Mouse (Mus musculus) neural tube, embryonic 11.5 days (tissue): Measurements from ENCODE around the gene Rap2b. TPM values are rescaled to one million over a fixed set of nuclear protein-coding genes. Genes with fewer than 3 reads are reported as not detected.

Experiments
- ATAC-seq: fragments of 200-750 bp; cut with Nextera tagmentation; 2 replicates; pipeline ENCODE4 v1.8.0; 2017; ENCODE audit warnings: moderate number of reproducible peaks, mild to moderate bottlenecking, moderate TSS enrichment, moderate library complexity; ENCODE audit not compliant: insufficient read depth, low FRiP score, low TSS enrichment
- DNase-seq: peaks from one replicate; pipeline ENCODE4 v3.0.0-alpha.2; 2015; ENCODE audit warnings: low spot score
- H3K27ac ChIP-seq: fragments of 300-500 bp; sonication (generic); 2 replicates; pipeline ENCODE4 v1.5.1; 2014; ENCODE audit warnings: low read depth, mild to moderate bottlenecking, low read length
- H3K27me3 ChIP-seq: fragments of 300-500 bp; sonication (generic); 2 replicates; pipeline ENCODE4 v1.6.1; 2014; ENCODE audit warnings: mild to moderate bottlenecking, low read length, mixed read lengths; ENCODE audit not compliant: control insufficient read depth, insufficient read depth
- H3K36me3 ChIP-seq: fragments of 300-500 bp; sonication (generic); 2 replicates; pipeline ENCODE4 v1.6.1; 2014; ENCODE audit warnings: mild to moderate bottlenecking, low read length, moderate library complexity, mixed read lengths; ENCODE audit not compliant: control insufficient read depth, insufficient read depth
- H3K4me1 ChIP-seq: fragments of 300-500 bp; sonication (generic); 2 replicates; pipeline ENCODE4 v1.6.1; 2014; ENCODE audit warnings: low read length, mixed read lengths; ENCODE audit not compliant: control insufficient read depth, insufficient read depth
- H3K4me2 ChIP-seq: fragments of 300-500 bp; sonication (generic); 2 replicates; pipeline ENCODE4 v1.6.1; 2014; ENCODE audit warnings: low read depth, mild to moderate bottlenecking, moderate library complexity
- H3K4me3 ChIP-seq: fragments of 300-500 bp; sonication (generic); 2 replicates; pipeline ENCODE4 v1.5.1; 2014; ENCODE audit warnings: low read depth, low read length
- H3K9ac ChIP-seq: fragments of 300-500 bp; sonication (generic); 2 replicates; pipeline ENCODE4 v1.6.1; 2014; ENCODE audit warnings: mild to moderate bottlenecking, low read length
- H3K9me3 ChIP-seq: fragments of 300-500 bp; sonication (generic); 2 replicates; pipeline ENCODE4 v1.6.1; 2016; ENCODE audit warnings: low read length; ENCODE audit not compliant: control insufficient read depth
- WGBS: fragments of 180-500 bp; shearing (Covaris S2); extraction: QIAGEN DNeasy Blood & Tissue Kit; methylation state at CpG from one replicate; pipeline ENCODE4 v1.1.7; 2014; 5-methylcytosine and 5-hydroxymethylcytosine counted together
- polyA plus RNA-seq: library from polyadenylated mRNA; unstranded; fragments of >200 nt; fragmentation: Nextera tagmentation; extraction: Ambion mirVana; gene quantifications from 2 replicates; pipeline ENCODE4 v1.2.1, GENCODE M21; 2014

The Rap2b gene
- polyA plus RNA-seq, 1 experiment from 2014 or later = 13.0 TPM

DNA sequence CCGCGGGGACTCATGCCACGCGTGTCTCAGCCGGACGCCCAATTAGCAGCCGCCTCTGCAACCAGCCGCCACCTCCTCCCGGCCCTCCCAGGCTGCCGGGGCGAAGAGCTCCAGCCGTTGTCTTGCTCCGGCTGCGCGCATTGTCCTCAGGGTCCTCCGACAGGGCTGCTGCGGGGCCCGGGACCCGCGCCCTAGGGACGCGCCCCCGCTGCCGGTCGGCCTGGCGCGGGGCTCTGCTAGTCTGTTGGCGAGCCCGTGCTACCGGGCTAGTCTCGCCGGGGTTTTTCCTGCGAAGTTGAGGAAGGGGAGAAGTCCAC, 3.2 kb downstream of the Rap2b start:
- under 1% methylated on average over 27 of the region's 33 CpGs for WGBS
- peak overlapping the region; percentile 76 for H3K4me2 ChIP-seq
- no peaks in the 10 kb centered on the region for H3K9me3 ChIP-seq

DNA sequence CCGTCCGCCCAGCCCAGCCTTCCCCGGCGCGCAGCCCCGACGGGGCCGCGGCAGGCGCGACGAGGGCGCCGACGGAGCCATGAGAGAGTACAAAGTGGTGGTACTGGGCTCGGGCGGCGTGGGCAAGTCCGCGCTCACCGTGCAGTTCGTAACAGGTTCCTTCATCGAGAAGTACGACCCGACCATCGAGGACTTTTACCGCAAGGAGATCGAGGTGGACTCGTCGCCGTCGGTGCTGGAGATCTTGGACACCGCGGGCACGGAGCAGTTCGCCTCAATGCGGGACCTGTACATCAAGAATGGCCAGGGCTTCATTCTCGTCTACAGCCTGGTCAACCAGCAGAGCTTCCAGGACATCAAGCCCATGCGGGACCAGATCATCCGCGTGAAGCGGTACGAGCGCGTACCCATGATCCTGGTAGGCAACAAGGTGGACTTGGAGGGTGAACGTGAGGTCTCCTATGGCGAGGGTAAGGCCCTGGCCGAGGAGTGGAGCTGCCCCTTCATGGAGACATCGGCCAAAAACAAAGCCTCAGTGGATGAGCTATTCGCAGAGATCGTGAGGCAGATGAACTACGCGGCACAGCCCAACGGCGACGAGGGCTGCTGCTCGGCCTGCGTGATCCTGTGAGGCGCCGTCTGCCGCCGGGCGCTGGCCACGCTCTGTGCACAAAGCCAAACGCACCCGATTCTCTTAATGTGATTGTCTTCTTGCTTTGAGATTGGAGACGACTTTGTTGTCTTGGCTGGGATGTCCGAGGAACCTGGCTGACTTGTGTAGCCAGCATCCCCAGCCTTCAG, 3.7 kb downstream of the Rap2b start:
- H3K27me3 ChIP-seq = no peaks in the 10 kb centered on the region
- H3K27ac ChIP-seq = peak overlapping the region; percentile 77
- H3K4me2 ChIP-seq = peak overlapping the region; percentile 76
- peak; percentile 62 for DNase-seq
- no peaks in the 10 kb centered on the region for H3K36me3 ChIP-seq
- ATAC-seq = peak; percentile 17
- H3K4me1 ChIP-seq = peaks cover 11% of the 10 kb centered on the region; the same call in 1 of the 2 replicates
- peak overlapping the region; percentile 78 for H3K9ac ChIP-seq
- no peaks in the 10 kb centered on the region for H3K9me3 ChIP-seq
- H3K4me3 ChIP-seq = peak overlapping the region; percentile 67
- under 1% methylated on average over 68 of the region's 68 CpGs for WGBS

More for the DNA sequence above, 3.2 kb downstream of the Rap2b start:
- H3K4me1 ChIP-seq = peaks cover 11% of the 10 kb centered on the region; the same call in 1 of the 2 replicates
- H3K27ac ChIP-seq = peak overlapping the region; percentile 77
- no peaks in the 10 kb centered on the region for H3K36me3 ChIP-seq
- H3K9ac ChIP-seq = peak overlapping the region; percentile 78
- no peaks in the 10 kb centered on the region for H3K27me3 ChIP-seq
- H3K4me3 ChIP-seq = peak overlapping the region; percentile 67
- peak; percentile 45 for ATAC-seq
- no peak for DNase-seq

DNA sequence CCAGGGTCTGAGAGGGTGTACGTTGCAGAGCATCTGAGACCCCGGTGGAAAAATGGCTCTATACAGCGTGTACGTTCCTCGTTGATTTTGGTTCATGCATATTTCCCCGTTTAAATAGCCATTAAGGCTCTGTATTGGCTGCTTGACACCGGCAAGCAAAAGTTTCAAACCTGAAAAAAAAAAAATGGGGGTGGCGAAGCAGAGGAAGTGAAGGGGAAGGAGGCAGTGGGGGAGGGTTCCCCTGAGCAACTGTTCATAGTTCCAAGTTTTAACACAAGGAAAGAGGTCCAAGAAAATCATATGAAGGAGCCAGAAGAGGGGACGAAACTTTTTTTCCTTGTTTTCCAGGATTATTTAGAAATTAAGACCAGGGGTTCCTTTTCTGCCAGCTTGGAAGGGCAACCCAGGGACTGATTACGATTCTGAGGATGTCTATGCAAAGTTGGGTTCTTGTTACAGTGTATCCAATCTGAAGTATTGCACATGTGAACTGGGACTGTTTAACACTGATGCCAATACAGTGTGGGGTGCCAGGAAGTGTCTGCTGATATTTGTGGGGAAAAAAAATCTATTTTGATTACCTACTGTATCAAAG, 4.4 kb downstream of the Rap2b start, which contains the start of gene B430305J03Rik:
Gene B430305J03Rik, minus strand, starts transcription at position 173 of the 595 bp plus-strand sequence.
- Histone ChIP-seq H3K4me3 (peak within 1 kb of the TSS; percentile 67), H3K9ac (peak within 1 kb of the TSS; percentile 78), H3K4me2 (peak within 1 kb of the TSS; percentile 76), H3K36me3 (no peaks in the 10 kb centered on the region), H3K27me3 (no peaks in the 10 kb centered on the region), H3K4me1 (peaks cover 11% of the 10 kb centered on the region; the same call in 1 of the 2 replicates), H3K9me3 (no peaks in the 10 kb centered on the region), H3K27ac (peak within 1 kb of the TSS; percentile 77)
- ATAC-seq (no peak), DNase-seq (no peak)
- 4% methylated on average over 10 of the region's 10 CpGs for WGBS

DNA sequence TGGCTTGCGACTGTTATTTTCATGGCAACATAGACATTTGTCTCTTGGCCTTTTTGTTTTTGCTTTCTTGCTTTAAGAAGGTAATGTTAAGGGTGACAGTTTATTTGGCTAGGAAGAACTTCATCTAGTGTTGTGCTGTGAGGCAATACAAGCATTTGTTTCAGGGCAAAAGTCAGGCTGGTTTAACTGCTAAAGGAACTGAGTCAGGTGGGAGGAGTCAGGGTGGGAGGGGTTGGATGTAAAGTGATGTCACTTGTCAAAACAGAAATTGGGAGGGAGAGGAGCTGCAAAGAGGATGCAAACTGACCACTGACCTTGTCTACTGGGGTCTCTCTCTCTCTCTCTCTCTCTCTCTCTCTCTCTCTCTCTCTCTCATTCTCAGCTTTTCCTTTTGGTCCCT, 7.0 kb downstream of the Rap2b start:
- Histone ChIP-seq H3K4me2 (no peak overlapping the region), H3K27me3 (no peaks in the 10 kb centered on the region), H3K27ac (no peak overlapping the region), H3K9ac (no peak overlapping the region), H3K4me3 (no peak overlapping the region), H3K9me3 (no peaks in the 10 kb centered on the region), H3K4me1 (peaks cover 9% of the 10 kb centered on the region; the same call in 1 of the 2 replicates), H3K36me3 (no peaks in the 10 kb centered on the region)
- WGBS = 100% methylated on average over 1 of the region's 1 CpGs
- DNase-seq = no peak
- ATAC-seq = no peak

DNA sequence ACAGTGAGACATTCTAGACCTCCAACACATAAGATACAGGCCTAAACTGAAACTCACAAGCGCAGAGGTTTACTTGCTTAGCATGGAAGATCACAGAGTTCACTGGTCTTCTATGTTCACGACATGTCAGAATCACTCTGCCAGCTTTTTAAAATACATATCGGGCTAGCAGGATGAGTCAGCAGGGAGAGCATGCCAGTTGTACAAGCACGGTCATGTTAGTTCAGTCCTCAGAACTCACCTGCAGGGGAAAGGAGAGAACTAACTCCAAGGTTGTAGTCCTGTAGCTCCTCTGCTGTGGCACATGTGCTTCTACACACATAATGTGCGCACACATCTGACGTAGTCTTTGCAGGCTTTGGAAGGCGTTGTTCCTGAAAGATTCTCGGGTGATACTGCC, 14.6 kb downstream of the Rap2b start:
- 95% methylated on average over 8 of the region's 8 CpGs for WGBS
- H3K36me3 ChIP-seq = no peaks in the 10 kb centered on the region
- H3K4me3 ChIP-seq = no peak overlapping the region
- H3K4me2 ChIP-seq = no peak overlapping the region
- H3K27ac ChIP-seq = no peak overlapping the region
- H3K9ac ChIP-seq = no peak overlapping the region
- no peaks in the 10 kb centered on the region for H3K9me3 ChIP-seq
- ATAC-seq = no peak
- H3K27me3 ChIP-seq = no peaks in the 10 kb centered on the region
- no peak for DNase-seq
- no peaks in the 10 kb centered on the region for H3K4me1 ChIP-seq

DNA sequence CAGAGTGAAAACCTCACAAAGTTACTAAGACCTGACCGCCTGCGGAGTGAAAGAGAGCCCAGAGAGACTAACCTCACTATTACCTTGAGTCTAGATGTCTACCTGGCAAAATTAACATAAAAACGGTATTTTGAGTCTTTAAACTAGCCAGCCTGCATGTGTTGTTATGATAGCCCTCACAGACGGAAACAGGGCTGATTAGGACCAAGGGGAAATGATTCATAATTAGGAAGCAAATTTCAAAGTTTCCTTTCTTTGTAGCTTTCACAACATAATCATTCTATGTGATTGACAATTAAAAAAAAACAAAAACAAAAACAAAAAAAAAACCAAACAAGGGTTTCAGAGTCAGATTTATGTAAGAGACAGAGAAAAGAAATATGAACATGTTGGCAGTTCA, 24.9 kb downstream of the Rap2b start:
- Histone ChIP-seq H3K36me3 (no peaks in the 10 kb centered on the region), H3K4me1 (no peaks in the 10 kb centered on the region), H3K9me3 (no peaks in the 10 kb centered on the region), H3K4me3 (no peak overlapping the region), H3K27ac (no peak overlapping the region), H3K4me2 (no peak overlapping the region), H3K9ac (no peak overlapping the region), H3K27me3 (no peaks in the 10 kb centered on the region)
- WGBS = 77% methylated on average over 4 of the region's 4 CpGs
- no peak for DNase-seq
- ATAC-seq = no peak

DNA sequence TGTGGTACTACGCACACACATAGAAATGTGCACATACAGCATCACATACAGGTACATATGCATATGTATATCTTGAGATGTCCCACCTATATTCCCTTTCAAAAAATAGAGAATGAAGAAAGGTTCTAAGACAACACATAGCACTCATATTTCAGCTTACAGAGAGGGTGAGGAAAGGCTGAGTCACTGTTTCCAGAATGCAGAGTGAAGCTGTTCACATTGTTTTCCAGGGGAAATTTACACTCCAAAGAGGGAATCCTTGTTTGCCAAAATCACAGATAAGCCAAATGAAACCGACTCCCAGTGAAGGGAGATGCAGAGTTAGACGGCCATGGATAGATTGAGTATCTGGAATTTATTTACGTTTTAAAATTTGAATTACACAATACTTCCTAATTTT, 30.1 kb downstream of the Rap2b start:
- Histone ChIP-seq H3K9ac (no peak overlapping the region), H3K4me2 (no peak overlapping the region), H3K4me3 (no peak overlapping the region), H3K9me3 (no peaks in the 10 kb centered on the region), H3K36me3 (no peaks in the 10 kb centered on the region), H3K4me1 (no peaks in the 10 kb centered on the region), H3K27me3 (no peaks in the 10 kb centered on the region), H3K27ac (no peak overlapping the region)
- DNase-seq (no peak), ATAC-seq (no peak)
- WGBS = 83% methylated on average over 4 of the region's 4 CpGs

DNA sequence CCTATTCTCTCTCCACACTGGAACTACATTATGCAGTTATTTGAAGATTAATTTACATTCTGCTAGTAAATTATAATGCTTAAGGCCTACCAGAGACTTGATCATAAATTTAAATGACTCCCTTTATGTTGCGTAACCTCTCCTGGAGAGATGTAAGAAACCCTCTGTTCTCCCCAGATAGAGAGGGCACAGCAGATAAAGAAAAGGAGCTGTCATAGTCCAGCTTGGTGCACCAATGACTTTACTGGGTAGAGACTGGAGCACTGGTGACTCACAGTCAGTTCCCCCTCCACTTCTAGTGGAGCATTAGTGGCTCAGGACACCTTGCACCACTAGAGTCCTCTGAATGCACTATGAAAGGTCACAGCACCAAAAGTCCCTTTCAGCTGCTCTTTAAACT, 31.4 kb downstream of the Rap2b start:
- no peak for DNase-seq
- ATAC-seq = 0 out of 2 replicates have a peak, but pooled peaks have one; percentile 32
- Histone ChIP-seq H3K36me3 (no peaks in the 10 kb centered on the region), H3K4me3 (no peak overlapping the region), H3K27ac (no peak overlapping the region), H3K27me3 (no peaks in the 10 kb centered on the region), H3K9me3 (no peaks in the 10 kb centered on the region), H3K9ac (no peak overlapping the region), H3K4me2 (no peak overlapping the region), H3K4me1 (no peaks in the 10 kb centered on the region)
- WGBS = 65% methylated on average over 1 of the region's 1 CpGs

DNA sequence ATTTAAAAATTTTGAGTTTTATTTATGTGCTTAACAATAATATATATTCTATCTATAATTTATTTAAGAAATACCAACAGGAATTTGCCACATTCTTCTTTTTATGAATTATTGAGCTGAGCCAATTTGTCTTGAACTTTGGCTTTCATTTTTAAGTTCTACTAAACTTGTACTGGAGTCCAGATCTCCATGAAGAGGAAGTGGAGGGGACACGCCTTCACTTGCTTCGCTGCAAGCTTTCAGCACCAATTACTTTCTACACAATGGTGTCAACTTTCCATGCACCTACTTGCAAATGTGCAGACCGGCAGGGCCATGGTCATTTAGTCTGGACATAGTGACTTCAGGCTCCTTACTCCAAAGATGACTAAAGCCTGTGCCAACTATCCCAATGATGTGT, 32.1 kb downstream of the Rap2b start:
- ATAC-seq = no peak

More for the DNA sequence above, 32.1 kb downstream of the Rap2b start:
- no peak overlapping the region for H3K4me3 ChIP-seq
- H3K4me1 ChIP-seq = no peaks in the 10 kb centered on the region
- H3K36me3 ChIP-seq = no peaks in the 10 kb centered on the region
- no peak overlapping the region for H3K4me2 ChIP-seq
- 57% methylated on average over 3 of the region's 3 CpGs for WGBS
- no peak for DNase-seq
- H3K27ac ChIP-seq = no peak overlapping the region
- H3K9ac ChIP-seq = no peak overlapping the region
- H3K27me3 ChIP-seq = no peaks in the 10 kb centered on the region
- no peaks in the 10 kb centered on the region for H3K9me3 ChIP-seq
